Mouse (Mus musculus) 3T3-L1 (cell line): ENCODE results near the gene Hjurp.
A peak's percentile ranks its signal among the peaks of the same experiment; 100 is the strongest.

ENCODE experiments used
- DNase-seq: peaks from one replicate; pipeline ENCODE4 v3.0.0-alpha.2; 2015; ENCODE audit warnings: low read depth, low spot score

The Hjurp gene

DNA sequence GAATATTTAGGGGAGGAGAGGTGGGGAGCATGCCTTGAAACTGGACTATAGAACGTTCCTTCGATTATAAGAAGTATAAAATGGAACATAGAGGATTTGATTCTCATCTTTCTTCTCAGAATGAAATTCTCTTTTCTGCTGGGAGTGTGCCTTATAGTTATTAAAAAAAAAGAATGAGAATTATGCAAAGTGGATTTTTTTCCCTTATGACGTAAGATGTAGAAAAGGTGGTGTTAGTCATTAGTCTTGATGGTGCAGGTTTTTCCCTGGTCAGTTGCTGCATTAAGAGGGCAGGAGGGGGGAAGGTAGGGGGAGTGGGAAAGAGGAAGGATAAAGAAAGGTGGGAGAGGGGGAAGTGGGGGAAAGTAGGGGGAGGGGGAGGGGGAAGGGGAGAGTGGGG, 4.9 kb upstream of the Hjurp start:
- DNase-seq: no peak

GRCm38 (mm10) chr1:88280006-88280690, 2.7 kb upstream of the Hjurp start:
- DNase-seq: no peak

- DNase-seq: peak; percentile 83
These were observed 1.9 kb upstream of the Hjurp start for GRCm38 (mm10) chr1:88279111-88280005.

- DNase-seq: no peak
These were observed 532 bp upstream of the Hjurp start for GRCm38 (mm10) chr1:88277818-88278511.

GRCm38 (mm10) chr1:88276524-88277097, 822 bp downstream of the Hjurp start:
- no peak for DNase-seq

- DNase-seq: no peak
These were observed 1.5 kb downstream of the Hjurp start for GRCm38 (mm10) chr1:88275698-88276523.

DNA sequence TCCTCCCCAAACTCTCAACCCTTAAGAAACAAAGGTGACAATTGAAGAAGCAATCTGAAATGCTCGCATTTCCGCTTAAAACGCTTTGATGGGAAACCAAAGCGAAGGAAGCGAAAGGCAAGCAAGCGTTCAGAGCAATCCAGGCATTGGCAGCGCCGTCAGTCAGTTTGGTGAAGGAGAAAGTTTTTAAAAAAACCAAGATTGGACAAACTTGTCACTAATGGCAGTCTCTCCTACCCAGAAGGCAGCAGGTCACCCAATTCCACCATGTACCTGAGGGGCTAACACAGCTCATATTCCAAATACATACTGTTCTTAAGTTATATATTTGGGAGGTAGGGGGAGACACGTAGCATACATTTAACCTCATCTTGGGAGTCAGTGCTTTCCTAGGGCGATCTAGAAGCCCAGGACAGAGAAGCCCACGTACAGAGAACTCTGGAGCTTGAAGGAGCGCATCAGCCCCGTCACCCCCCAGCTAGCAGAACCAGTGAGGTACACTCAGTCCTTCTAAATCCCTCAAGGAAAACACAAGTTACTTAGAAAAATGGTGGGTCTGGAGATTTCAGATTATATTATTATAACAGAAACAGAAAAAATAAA, 2.3 kb downstream of the Hjurp start:
- DNase-seq: no peak

- DNase-seq: no peak
These were observed 2.9 kb downstream of the Hjurp start for GRCm38 (mm10) chr1:88274371-88275077.

GRCm38 (mm10) chr1:88273832-88274231, 3.6 kb downstream of the Hjurp start:
- DNase-seq: no peak

DNA sequence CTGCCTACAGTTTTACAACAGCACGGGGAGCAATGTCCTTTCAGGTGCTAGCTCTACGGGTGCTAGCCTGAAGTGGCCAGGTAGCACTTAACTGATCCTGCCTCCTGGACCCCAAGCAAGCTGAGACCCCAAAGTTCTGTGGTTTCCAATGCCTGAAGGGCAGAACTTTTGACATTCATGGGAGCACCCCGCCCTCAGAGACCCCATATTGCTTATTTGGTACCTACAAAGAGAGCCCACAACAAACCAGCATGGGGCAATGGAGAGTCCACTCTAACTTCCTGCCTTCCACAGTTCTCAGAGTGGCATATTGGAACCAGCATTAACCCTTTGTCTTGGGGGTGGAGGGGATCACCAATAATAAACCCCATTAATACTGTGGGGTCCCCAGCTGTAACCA, 4.1 kb downstream of the Hjurp start:
- no peak for DNase-seq

GRCm38 (mm10) chr1:88272851-88273250, 4.6 kb downstream of the Hjurp start:
- no peak for DNase-seq

DNA sequence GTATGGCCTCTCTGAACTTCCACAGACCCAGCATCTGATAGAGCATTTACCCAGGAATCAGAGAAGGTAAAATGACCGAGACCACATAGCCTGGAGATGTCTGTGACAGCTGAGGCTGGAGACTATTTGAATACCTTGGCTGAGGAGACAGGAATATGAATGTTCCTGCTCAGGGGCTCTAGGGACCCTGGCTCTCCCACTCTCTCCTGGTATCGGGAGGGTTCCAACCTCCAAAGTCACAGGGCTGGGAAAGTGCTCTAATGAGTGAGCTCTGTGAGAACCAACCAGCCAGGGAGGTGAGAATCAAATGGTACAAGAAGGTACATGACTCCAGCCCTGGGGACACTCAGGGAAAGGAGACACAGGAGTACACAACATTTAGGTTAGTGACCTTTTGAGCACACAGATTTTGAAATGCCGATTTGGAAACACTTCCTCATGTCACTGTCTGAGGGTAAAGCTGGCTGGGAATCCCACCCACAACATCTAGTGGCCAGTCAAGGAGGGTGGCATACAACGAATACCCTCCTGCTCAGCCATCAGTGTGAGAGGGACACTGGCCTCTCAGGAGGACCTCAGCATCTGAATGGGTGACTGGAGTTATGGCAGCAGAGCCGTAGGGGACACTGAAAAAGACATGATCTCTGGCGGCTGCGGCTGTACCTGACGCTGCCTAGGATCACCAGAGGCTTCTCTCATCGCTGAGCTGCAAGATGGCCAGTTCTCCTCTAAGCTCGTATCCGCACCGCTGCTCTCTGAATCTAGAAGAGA, 7.7 kb downstream of the Hjurp start:
- DNase-seq: no peak

GRCm38 (mm10) chr1:88268070-88268469, 9.4 kb downstream of the Hjurp start:
- DNase-seq: no peak

GRCm38 (mm10) chr1:88267489-88267888, 9.9 kb downstream of the Hjurp start:
- no peak for DNase-seq

GRCm38 (mm10) chr1:88266123-88266522, 11.3 kb downstream of the Hjurp start:
- no peak for DNase-seq

- DNase-seq: no peak
These were observed 12.6 kb downstream of the Hjurp start for GRCm38 (mm10) chr1:88264869-88265240.

- DNase-seq: no peak
These were observed 13.1 kb downstream of the Hjurp start for GRCm38 (mm10) chr1:88264237-88264868.

GRCm38 (mm10) chr1:88263778-88264177, 13.7 kb downstream of the Hjurp start:
- no peak for DNase-seq

DNA sequence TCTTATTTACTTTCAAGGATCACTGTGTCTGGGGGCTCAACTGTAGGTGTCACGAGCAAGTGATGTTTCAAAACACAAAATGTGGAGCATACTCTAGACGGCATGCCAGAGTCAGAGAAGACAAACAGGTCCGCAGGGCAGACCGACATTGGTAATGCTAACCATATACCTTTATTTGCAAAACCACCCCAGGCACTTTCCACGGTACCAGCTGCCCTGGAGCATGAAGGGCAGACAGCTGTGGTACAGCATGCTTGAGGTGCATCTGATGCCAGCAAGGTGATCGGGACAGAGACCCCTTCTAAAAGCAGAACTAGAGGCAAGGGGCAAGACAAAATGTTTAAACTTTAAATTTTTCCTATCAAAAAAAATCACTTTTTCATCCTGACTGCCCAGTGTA, 14.5 kb downstream of the Hjurp start:
- DNase-seq: no peak
